Mouse (Mus musculus) lung, adult 2 months (tissue): ENCODE results near the gene Gm10100.

Experiments used
- CTCF ChIP-seq: fragments of 200-500 bp; IDR thresholded peaks from 2 replicates; pipeline ENCODE4 v1.5.1; 2011; ENCODE audit warnings: mild to moderate bottlenecking, low read length, control low read depth; ENCODE audit not compliant: insufficient read depth
- POLR2A ChIP-seq: fragments of 200-500 bp; IDR thresholded peaks from 2 replicates; pipeline ENCODE4 v1.6.1; 2011; ENCODE audit warnings: low read depth, mild to moderate bottlenecking, control low read depth, low read length, borderline replicate concordance; ENCODE audit errors: extremely low read depth

DNA sequence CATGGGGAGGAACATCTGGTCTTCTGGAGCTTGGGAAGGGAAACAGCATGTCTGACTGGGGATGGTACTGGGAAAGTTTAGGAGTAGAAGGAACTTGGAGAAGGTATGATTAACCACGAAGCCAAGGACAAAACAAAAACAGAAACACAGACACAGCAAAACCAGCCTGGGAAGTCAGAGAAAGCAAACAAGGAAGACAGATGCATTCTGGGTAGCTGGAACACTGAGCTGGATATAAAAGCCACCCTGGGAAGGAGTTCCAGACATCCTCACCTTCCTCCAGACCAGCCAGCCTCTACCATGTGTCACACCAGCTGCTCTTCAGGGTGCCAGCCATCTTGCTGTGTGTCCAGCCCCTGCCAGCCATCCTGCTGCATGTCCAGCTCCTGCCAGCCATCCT, 10.8 kb upstream of the Gm10100 start, which contains the start of gene Gm10142:
- no peak for TF ChIP-seq CTCF
- TF ChIP-seq POLR2A, result no peak
